Mouse (Mus musculus) adrenal gland, adult (tissue): ENCODE results near the gene Tmem128.

Experiments used
- DNase-seq, 2 experiments: peaks; one replicate each; pipeline ENCODE4 v3.0.0; 2022 to 2023; ENCODE audit warnings: low spot score in 1 of 2; ENCODE audit not compliant: inconsistent age in 2 of 2

Gene Tmem128

GRCm38 (mm10) chr5:38260107-38260682, at the start of gene Tmem128:
Gene Tmem128, plus strand, starts transcription at chr5:38260185.
- DNase-seq, result peak; percentile 76 to 93

GRCm38 (mm10) chr5:38211691-38212090, 48.3 kb upstream of the Tmem128 start:
- no peak for DNase-seq

GRCm38 (mm10) chr5:38213009-38213408, 47.0 kb upstream of the Tmem128 start:
- DNase-seq, result no peak

- DNase-seq, result no peak
Measured at GRCm38 (mm10) chr5:38219771-38220307, 40.1 kb upstream of the Tmem128 start.

- peak; percentile 95 to 98 for DNase-seq
Measured at GRCm38 (mm10) chr5:38220328-38220912, 39.6 kb upstream of the Tmem128 start, which contains the start of the genes Zbtb49 and Lyar. Gene Zbtb49, minus strand, starts transcription at chr5:38220457. Gene Lyar, plus strand, starts transcription at chr5:38220470.

GRCm38 (mm10) chr5:38235422-38235821, 24.6 kb upstream of the Tmem128 start:
- peak; percentile 34 to 77 for DNase-seq

GRCm38 (mm10) chr5:38236627-38237026, 23.4 kb upstream of the Tmem128 start:
- DNase-seq, result no peak

GRCm38 (mm10) chr5:38240727-38241472, 19.1 kb upstream of the Tmem128 start:
- no peak for DNase-seq

- DNase-seq, result no peak
Measured at GRCm38 (mm10) chr5:38241473-38241834, 18.5 kb upstream of the Tmem128 start.

GRCm38 (mm10) chr5:38241966-38242365, 18.0 kb upstream of the Tmem128 start:
- no peak for DNase-seq

GRCm38 (mm10) chr5:38255195-38255594, 4.8 kb upstream of the Tmem128 start:
- DNase-seq, result no peak

- no peak for DNase-seq
Measured at GRCm38 (mm10) chr5:38255644-38256043, 4.3 kb upstream of the Tmem128 start.

GRCm38 (mm10) chr5:38256551-38256950, 3.4 kb upstream of the Tmem128 start:
- no peak for DNase-seq

GRCm38 (mm10) chr5:38258034-38258772, 1.8 kb upstream of the Tmem128 start:
- DNase-seq, result no peak

GRCm38 (mm10) chr5:38258773-38259146, 1.2 kb upstream of the Tmem128 start:
- DNase-seq, result no peak

GRCm38 (mm10) chr5:38259455-38260106, 404 bp upstream of the Tmem128 start:
- peak in 1 of 2 experiments; percentile 39 for DNase-seq

- DNase-seq, result no peak
Measured at GRCm38 (mm10) chr5:38270942-38271341, 11.0 kb downstream of the Tmem128 start.

- DNase-seq, result no peak
Measured at GRCm38 (mm10) chr5:38273831-38274230, 13.8 kb downstream of the Tmem128 start.

GRCm38 (mm10) chr5:38275771-38276170, 15.8 kb downstream of the Tmem128 start, which contains the start of gene Otop1:
Gene Otop1, plus strand, starts transcription at chr5:38275972.
- no peak for DNase-seq

- DNase-seq, result no peak
Measured at GRCm38 (mm10) chr5:38276451-38276850, 16.5 kb downstream of the Tmem128 start.
